Mouse (Mus musculus): ENCODE results near the gene Gm4881.
A peak's percentile ranks its signal among the peaks of the same experiment; 100 is the strongest.
"Not testable (repeated sequence)": the region's sequence is repeated elsewhere in the genome, so short reads cannot be mapped to it uniquely, and the experiment has no call there.

Gene Gm4881

DNA sequence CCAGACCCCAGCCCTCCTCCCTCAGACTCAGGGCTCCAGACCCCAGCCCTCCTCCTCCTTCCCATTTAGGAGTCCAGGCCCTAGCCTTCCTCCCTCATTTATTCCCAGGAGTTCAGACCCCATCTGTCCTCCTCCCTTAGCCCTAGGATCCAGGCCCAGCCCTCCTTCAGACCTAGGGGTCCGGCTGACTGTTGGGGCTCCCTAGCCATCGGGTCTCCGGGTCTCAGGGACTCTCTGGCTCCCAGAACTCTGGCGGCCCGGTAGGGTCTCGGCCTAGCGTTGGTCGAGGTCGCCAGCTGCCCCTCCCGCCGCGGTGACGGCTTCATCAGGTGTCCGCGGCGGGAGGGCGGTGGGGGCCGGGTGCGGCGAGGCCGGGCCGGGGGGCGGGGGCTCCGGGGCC is 9.7 kb upstream of the Gm4881 start:
- no peak for DNase-seq

DNA sequence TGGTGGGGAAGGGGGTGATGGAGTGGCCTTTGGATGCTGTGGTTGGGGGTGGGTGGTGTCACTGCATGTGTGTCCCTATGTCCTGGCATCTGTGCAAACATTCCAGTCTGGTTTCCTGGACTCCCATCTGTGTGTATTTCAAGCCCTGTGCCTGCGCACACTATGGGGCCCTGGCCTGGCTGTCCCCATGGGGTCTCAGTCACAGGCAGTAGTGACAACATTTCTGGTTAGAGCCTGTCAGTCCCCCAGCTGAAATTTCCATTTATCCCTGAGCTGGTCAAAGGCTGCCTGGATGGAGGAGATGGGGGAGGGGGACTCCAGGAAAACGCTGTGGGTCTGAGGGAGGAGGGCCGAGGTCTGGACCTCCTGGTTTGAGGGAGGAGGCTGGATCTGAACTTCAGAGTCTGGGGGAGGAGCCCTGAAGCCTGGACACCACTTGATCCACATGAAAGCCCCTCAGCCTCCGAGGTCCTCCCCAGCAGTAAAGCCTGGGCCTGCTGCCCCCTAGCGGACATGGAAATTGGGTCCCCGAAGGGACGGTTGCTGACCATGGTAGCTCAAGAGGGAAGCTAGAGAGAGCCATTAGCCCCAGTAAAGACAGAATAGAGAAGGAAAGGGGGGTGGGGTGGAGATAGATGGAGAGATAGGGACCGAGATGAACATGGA is 5.8 kb upstream of the Gm4881 start:
- peak; percentile 63 for DNase-seq

DNA sequence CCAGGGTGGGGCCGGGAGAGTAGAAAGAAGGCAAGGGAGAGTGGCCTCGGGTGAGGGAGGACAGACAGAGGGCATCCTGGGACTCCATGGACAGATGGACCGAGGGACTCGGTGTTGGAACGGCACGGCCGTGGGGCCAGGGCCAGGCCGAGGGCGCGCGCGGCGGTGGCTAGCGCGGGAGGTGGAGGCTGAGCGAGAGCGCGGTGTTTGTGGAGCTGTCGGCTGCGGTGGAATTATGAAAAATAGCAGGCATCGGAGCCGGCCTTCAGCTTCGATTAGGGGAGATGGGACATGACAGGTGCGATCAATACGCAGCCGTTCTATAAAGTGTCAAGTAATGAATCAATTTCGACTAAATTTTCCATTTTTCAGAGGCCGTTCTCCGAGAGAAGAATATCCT is 4.5 kb upstream of the Gm4881 start:
- no peak for DNase-seq

DNA sequence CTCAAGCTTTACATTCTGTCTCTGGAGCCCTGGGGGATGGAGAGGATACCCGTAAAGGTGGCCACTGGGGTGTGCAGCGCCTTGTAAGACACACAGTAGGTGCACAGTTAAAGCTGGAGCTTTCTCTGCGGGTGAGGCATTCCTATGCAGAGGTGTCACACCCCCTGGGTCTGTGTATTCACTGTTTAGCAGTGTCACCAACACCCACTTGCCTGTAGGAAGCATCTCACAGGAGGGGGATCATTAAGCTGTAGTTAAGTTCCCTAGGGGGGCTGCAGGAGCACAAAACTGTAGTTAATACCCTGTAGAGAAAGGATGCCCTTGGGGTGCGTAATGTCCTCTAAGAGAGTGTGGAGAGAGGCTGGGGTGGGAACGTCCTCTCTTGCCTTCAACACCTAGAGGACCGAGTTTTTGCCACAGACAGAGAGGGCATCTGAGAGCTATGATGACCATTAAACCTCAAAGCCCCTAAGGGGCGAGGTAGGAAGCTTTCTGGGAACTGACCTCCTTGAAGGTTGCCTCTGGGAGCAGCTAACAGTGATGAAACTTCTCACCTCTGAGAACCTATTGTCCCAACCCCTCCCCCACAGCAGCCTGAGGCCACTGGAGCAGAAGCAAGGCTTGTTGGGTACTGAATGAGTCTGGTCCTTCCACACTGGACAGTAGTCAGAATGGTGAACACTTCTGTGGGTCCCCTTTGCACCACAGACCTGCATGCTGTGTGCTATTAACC is 3.2 kb upstream of the Gm4881 start:
- no peak for DNase-seq

DNA sequence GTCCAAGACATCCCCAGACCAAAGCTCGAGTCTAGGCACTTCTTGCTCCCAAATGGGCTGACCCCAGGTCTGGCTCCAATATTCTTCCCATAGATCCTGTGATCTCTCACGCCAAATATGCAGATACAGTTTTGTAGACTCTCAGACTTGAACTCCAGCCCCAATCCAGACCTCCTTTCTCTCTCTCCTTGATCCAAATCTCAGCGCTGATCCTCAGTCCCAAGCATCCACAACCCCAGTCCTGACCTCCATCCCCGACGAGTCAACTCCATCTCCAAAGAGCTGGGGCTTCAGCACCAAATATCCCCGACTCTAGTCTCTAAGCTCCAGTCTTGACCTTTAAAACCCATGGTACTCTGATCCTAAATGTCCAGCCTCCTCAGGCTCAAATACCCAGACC is 653 bp downstream of the Gm4881 start:
- DNase-seq: no peak

DNA sequence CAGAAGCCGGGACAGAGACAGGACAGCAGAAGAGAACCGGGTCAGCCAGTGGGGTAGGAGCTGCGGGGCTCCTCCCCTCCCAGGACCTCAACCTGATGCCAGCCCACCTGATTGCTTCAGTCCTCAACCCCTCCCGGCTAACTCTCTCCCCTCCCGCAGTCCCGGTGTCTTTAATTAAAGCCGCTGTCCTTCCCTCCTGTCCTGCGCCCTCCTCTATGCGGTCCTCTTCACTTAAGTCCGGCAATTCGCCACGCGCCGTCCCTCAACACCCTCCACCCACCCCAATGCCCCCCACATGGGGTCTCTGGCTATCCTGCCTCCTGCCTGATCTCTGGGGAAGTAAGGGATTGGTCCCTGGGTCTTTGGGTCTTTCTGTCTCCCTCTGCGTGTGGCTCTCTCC is 12.6 kb downstream of the Gm4881 start:
- DNase-seq: no peak

DNA sequence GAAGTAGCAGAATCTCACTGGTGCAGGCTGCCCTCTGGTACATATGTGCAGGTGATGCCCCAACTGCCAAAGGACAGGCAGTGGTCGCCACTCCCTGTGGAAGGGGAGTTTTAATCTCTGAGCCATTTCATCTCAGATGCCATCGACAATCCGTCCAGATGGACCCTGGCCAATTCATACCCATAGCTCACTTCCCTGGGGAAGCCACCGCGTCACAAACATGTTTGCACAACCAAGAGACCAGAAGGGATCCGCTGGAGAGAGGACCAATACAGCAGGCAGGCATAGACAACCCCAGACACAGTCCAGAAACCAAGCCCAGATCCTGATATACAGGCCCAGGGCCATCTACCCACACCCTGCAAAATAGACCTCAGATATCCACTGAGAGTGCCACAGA is 13.8 kb downstream of the Gm4881 start:
- no peak for DNase-seq

DNA sequence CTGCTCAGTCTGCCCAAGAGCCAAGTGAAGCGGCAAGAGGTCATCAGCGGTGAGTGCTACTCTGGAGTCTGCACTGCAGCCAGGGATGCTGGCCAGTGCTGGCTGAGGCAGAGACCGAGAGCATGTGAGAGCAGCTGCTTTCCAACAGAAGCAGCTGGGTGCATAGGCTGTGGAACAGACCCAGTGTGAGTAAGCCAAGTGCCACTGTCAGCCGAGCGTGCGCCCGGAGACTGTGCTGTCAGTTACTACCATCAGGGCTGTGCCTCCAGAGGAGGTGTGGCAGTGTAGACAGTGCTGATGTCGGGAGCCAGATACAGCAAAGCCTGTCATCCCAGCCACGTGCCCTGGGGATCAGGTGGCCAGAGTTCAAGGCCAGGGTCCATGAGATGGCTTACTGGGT is 24.6 kb downstream of the Gm4881 start:
- no peak for DNase-seq

DNA sequence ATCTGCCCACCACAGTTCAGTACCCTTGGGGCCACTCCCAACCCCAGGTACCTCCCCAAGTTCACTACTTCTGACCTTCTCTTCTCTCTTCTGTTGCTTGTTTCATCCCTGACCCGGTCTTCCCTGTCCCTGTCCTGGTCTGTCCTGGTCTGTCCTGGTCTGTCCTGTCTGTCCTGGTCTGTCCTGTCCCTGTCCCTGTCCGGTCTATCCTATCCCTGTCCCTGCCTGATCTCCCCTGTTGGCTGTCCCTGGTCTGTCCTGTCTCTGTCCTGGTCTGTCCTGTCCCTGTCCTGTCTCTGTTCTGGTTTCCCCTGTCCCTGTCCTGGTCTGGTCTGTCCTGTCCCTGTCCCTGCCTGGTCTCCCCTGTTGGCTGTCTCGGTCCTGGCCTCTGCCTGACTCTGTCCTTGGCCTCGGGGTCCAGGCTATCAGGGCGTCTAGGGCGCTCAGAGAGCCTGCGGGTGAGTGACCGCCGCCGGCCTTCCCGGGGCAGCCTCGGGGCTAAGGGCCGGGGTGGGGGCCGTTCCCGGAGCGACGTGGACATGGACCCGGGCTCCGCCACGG is 25.5 kb downstream of the Gm4881 start:
- no peak for DNase-seq

DNA sequence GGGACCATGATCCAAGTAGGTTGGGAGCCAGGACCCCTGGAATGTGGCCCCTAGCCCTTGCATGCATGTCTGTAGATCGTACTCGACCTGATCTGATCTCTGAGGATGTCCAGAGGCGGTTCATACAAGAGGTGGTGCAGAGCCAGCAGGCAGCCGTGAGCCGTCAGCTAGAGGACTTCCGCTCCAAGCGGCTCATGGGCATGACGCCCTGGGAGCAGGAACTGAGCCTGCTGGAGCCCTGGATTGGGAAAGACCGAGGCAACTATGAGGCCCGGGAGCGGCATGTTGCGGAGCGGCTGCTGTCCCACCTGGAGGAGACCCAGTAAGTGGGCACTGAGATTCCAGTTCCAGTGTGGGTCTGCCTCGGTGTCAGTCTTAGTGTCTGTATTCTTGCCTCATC is 31.8 kb downstream of the Gm4881 start:
- no peak for DNase-seq

DNA sequence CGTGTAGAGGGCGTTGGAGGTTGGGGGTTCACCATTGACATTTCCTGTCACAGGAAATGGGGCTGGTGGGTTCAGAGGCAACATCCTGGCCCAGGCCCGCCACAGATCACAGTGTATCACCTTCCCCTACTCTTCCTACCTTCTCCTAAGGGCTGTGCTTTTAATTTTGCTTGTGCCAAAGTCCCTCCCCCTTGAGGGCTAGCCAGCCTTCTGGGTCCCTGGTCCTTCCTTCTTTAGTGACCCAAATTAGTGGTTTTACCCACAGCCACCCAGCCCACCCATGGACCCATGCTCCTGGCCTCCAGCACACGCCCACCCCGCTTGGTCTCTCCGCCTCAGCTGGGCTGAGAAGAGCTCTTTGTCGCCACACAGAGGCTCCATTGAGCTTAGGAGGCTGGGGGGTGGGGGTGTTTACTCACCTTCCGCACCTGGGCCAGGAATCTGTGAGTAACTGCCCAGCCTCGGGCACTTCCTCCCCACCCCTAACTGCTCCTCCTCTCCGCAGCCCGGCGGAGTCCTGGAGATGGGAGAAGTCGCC is 37.0 kb downstream of the Gm4881 start:
- DNase-seq: no peak

DNA sequence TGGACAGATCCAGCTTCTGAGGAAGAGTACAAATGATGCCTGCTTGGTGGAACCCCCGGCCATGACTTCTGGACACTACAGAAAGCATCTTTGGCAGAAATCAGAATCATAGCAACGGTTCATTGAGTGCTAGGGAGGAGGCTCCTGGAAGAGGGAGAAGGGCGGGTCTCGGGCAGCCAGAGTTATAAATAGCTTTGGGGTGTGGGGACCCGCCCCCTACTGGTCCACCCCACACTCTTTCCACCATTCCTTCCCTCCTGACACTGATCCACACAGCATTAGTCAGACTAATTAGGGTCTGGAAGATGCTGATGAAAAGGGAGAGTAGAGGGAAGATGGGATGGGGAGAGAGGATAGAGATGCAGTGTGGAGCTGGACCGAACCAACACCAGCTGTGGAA is 37.7 kb downstream of the Gm4881 start:
- no peak for DNase-seq

DNA sequence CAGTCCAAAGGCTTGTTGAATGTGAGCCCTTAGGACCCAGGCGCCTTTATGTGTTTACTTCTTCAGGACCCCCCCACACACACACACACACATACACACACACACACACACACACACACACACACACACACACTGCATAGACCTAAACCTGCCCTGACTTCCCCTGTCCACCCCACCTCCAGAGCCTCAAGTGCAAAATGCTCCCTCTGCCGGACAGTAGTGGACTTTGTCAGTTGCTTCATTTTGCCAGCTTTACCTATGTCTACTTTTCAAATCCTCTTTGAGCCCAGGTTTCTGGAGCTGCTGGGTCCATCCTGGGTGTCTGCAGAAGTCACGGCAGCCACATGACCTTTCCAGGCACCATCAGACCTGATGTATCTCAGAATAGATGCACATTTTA is 39.4 kb downstream of the Gm4881 start:
- peak; percentile 60 for DNase-seq

DNA sequence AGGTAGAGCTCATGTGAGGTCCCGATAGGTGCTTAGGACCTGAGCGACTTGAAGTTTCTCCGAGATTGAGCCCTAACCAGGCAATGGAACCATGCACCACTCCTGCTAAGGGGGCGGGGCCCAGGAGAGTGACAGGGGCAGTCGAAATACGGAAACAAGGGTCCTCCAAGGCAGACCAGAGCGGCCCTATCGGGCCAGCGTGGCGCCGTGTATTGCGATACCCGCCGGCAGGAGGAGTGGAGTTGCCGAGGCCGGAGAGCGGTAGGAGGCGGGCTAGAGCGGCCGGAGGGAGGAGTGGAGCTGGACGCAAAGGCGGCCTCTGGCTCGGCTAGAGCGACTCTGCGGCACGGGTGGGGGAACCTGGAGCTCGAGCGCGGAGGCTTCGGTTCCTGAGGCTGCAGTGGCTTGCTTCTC is 40.2 kb downstream of the Gm4881 start:
- DNase-seq: peak; percentile 97

DNA sequence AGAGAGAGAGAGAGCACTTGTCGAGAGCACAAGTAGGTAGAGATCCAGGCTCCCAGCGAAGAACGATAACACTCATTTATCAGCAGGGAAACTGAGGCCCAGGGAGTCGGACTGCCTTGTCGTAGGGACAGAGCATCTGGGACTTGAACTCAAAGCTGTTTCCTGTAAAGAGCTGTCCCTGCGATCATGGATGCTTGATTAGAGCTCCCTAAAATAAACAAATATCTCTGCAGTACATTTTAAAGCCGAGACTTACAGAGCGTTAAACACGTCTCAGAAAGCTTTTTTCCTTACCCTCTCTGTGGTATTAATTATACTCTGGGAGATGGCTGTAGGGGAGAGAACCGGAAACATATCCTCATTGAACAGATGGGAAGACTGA is 40.9 kb downstream of the Gm4881 start:
- no peak for DNase-seq

DNA sequence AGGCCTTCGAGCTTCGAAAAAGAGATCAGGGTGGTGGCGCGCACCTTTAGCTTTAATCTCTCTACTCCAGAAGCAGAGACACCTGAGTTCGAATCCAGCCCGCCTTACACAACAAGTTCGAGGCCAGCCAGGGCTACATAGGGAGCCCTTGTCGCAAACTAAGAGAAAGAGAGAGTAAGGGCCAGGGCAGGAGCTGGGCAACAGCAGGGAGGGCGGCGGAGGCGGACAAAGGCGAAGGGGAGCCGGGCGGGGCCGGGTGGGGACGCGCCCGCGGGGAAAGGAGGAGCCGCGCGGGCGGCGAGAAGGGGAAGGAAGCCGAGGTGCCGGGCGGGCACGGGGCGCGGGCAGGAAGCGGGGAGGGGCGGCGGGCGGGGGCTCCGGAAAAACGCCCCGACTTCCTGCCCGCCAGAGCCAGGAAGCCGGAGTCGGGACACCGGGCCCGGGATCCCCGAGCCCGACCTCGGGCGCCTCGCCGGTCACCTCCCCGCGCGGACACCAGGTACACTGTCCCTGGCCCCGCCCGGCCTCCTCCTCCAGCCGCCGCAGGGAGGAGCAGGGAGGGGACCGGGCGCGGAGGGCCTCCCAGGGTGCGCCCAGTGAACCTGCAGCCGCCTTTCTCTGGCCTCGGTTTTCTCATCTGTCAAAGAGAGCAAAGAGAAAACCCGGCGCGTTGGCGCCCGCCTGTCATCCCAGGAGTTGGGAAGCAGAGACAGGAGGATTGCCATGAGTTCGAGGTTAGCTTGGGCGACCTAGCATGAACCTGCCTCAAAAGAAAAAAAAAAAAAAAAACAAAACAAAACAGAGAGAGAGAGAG is 41.5 kb downstream of the Gm4881 start, which contains the start of gene Arhgef1:
Gene Arhgef1 (plus strand): TSS at position 283 of the 814 bp plus-strand sequence.
- DNase-seq: peak; percentile 54

DNA sequence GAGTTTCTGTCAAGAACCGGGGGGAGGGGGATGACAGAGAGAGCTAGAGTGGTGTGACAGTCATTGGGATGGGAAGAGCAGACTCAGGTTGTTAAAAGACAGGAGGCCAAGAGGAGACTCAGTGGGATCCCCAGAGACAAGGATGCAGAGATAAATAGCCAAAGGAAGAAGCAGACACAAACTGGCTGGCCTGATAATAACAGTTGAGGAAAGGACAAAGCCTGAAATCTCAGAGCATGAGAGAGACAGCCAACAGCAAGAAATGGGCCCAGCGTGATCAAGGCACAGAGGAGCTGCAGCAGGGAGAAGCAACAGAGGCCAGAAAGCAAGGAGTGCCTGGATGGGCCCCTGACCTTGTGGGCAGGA is 42.0 kb downstream of the Gm4881 start:
- DNase-seq: no peak

DNA sequence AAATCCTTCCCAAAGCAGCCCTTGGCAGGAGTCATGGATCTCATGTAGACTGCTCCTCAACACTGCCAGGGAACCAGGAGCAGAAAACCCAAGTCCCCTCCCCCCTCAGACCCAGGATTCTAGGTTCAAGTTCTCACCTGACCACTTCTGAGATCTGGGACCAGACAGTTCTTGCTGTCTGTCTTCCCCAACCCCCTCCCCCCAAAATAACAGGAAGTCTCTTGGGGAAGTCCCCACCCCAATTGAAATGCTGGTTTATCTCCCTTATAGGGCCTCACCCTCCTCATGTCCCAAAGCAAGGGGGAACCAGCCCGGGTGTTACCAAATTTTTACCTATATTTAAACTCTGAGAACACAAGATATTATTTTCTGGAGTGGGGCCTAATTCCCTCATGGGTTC is 42.5 kb downstream of the Gm4881 start:
- no peak for DNase-seq

DNA sequence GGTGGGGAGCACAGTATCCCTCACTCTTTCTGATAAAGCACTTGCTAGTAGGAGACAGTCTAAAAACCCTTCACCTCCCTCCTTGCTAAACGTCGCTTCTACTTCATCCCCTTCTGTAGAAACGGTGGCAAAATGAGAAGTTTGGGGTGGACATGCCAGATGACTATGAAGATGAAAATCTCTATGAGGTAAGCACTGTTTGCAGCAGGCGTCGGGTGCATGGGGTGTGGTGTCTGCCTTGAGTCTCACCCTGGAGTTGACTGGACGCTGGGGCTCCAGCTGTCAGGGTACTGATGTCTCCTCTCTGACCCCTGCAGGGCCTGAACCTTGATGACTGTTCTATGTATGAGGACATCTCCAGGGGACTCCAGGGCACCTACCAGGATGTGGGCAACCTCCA is 43.2 kb downstream of the Gm4881 start:
- no peak for DNase-seq

DNA sequence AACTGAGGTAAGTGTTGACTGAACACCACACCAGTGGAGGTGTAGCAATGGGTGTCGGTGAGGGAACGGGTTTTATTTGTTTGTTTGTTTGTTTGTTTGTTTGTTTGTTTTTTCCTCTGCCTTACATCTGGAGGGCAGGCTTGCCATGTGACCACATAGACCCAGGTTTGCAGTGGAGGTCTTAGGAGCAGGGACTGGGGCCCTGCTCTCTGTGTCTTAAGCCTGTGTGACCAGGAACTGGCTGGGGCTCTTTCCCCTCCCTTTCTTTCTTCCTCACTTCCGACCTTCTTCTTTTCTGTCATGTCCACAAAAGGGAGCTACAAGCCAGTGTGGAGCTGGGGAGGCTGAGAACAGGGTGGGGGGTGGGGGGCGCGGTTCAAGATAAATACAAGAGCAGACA is 46.3 kb downstream of the Gm4881 start:
- no peak for DNase-seq

DNA sequence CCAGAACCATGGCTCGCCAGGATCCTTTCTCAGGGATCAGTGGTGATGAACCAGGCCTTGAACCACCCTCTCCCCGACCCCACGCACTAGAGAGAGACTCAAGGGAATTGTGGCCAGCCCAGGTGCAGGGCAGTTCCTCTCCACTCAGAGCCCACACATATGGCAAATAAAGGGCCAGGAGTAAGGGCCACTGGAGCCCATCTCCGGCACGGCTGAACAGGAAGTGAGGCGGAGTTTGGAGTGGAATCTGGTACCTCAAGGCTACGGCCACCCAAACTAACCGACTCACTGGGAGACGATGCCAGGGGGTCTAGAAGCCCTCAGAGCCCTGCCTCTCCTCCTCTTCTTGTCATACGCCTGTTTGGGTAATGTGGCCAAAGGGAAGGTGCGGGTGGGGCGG is 47.1 kb downstream of the Gm4881 start, which contains the start of gene Cd79a:
Gene Cd79a (plus strand): TSS at position 158 of the 400 bp plus-strand sequence.
- DNase-seq: no peak

DNA sequence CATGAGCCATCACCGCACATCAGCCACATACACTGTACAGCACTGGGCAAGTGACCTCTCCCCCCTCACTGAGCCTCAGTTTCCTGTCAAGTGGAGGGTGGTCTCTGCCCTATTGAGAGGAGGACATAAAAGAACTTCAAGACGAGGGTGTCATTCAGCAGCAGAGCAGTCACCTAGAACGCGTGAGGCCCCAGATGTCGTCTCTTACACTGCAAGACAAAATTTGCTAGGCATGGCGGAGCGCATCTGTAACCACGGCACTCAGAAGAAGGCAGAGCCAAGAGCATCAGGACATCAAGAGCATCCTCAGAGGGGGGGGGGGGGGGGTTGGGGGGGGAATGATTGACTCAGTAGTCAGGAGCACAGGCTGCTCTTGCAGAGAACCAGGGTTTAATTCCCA is 48.0 kb downstream of the Gm4881 start:
- no peak for DNase-seq

DNA sequence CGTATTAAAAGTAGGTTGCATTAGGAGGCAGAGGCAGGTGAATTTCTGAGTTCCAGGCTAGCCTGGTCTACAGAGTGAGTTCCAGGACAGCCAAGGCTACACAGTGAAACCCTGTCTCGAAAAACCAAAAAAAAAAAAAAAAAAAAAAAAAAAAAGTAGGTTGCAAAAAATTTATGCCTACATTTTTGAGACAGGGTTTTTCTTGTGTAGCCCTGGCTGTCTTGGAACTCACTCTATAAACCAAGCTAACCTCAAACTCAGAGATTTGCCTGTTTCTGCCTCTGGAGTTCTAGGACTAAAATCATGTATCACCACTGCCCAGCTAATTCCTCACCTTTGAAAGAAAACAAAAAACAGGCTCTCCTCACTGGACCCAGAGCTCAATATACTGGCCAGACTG is 48.5 kb downstream of the Gm4881 start:
- DNase-seq: not testable (repeated sequence)
